Mouse (Mus musculus) cerebellum, adult 11-12 months (tissue): ENCODE measurements around the gene Polk.

Experiments used
- DNase-seq: peaks from one replicate; pipeline ENCODE4 v3.0.0; 2022

Gene Polk

GRCm38 (mm10) chr13:96528776-96529175 is 13.6 kb downstream of the Polk start:
- DNase-seq = no peak

- DNase-seq = no peak
Measured at GRCm38 (mm10) chr13:96527856-96528255, 14.5 kb downstream of the Polk start.

DNA sequence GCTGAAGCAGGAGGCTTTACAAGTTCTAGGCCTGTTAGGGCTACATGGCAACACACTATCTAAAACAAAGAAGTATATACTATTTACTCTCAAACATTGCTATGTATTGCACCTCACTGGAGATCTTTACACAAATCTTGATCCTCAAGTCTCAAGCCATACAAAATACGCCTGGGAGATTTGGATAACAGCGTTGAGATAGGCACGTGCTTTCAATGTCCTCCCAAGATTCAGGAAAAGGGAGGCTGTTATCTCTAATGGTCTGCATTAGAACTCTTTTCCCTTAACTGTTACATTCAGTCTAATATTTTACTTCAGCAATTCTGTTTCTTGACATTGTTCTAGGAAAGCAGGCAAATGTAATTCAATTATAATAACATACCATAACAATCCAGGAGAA is 15.4 kb downstream of the Polk start:
- no peak for DNase-seq

DNA sequence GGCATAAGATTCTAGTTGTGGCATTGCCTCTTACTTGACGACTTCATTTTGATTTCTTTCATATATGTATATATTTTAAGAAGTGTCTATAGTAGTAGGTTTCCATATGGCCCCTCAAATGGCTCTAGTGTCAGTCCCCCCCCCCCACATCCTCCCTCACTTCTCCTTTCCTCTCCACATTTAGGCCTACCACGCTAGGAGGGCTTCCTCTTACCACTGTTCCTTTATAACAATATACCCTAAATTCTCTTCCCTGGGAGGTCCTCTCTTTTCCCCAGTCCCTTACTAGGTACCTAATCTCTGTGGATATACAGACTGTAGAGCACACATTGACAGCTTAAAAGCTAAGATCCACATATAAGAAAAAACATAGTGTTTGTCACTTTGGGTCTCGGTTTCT is 21.1 kb downstream of the Polk start:
- no peak for DNase-seq

DNA sequence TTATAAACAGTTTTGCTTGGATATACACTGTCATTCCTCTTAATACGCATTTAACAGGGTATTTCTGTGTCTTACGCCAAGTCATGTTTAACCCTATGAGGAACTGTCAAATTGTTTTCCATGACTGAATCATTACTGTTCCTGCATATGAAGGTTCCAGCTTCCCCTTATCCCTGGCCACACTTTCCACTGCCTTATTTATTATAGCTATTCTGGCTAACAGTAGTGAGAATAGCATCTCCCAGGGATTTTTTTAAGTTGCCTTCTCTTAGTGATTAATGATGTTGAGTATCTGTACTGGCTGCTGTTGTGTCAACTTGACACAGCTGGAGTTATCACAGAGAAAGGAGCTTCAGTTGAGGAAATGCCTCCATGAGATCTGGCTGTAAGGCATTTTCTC is 25.0 kb downstream of the Polk start:
- DNase-seq = no peak

DNA sequence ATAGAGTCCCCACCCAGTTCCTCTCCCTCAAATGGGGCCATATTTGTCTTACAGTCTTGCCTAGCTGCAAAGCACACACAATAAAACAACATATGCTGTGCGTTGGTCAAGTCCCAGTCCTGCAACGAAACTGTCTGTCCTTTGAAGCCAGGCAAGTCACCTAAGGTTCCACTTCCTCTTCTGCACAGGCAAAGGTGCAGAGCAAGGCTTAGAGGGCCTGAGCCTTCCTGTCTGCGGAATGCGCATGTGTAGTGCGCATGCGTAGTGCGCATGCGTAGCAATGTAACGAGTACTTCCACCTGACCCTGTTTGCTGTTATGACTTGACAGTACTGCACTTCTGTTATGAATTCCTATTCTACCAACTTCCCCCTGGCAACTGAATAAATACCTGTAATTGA is 26.1 kb downstream of the Polk start:
- DNase-seq = no peak

DNA sequence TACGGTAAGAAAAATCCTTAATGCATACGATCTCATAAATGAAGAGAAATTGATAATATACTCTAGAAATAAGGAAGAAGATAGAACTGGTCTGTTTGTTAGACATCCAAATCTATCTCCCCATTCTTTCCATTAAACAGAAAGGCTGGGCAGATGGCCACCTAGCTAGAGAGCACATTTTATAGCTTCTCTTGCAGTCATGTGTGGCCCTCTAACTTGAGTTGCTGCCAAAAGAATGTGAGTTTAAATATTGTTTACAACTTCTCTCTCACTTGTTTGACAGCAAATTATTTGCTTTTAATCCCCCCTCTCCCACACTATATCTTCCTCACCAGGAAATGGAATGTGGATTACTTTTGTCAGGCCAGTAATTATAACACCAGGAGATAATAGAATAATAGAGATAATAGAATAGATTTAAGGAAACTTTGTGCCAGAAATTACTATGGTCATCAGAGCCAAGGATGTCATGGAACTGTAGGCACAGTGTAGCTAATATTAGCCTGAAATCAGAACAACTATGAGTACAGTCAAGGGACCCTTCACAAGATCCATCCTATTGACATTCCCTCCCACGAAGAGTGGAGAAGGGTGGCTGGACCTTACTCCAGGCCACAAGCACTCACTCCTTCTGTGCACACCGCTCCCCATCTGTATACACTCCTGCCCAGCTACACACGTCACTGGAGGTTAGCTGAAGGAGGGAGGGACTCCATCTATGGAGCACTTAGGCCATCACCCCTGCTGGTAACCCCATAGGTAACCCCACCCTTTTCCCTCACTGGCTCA is 28.0 kb downstream of the Polk start:
- DNase-seq = no peak

- DNase-seq = no peak
Measured at GRCm38 (mm10) chr13:96511893-96512292, 30.5 kb downstream of the Polk start.

DNA sequence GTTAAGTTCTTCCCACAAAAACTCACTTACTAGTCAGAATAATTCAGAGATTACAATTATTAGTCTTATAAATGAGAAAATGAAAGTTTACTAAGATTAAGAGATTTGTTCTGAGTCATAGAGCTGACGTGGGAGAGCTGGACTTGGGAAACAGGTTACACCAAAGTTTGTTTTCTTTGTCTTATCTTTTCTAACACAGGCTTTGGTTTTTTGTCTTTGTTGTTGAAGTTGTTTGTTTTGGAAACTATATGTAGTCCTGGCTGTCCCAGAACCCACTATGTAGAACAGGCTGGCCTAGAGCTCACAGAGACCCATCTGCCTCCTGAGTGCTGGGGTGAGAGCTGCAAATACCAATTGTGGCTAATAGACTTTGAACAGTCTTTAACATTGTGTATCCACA is 31.1 kb downstream of the Polk start:
- DNase-seq = no peak

GRCm38 (mm10) chr13:96510635-96511034 is 31.7 kb downstream of the Polk start:
- no peak for DNase-seq

DNA sequence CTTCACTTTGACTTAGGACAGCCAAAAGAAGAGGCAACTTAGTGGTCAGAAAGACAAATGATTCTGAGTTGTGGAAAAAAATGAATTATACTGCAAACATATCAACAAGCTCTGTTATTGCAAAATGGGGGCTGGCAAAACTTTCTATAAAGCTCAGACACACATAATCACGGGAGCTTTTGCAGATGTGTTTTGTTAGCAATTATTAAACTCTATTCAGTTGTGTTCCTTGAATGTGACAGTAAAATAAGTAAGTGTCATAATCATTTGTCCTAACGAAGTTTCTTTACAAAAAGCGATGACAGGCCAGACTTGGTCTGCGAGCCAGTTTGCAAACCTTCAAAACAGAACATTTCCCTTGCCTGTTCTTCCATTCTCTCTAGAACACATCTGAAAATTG is 34.8 kb downstream of the Polk start:
- DNase-seq = no peak

DNA sequence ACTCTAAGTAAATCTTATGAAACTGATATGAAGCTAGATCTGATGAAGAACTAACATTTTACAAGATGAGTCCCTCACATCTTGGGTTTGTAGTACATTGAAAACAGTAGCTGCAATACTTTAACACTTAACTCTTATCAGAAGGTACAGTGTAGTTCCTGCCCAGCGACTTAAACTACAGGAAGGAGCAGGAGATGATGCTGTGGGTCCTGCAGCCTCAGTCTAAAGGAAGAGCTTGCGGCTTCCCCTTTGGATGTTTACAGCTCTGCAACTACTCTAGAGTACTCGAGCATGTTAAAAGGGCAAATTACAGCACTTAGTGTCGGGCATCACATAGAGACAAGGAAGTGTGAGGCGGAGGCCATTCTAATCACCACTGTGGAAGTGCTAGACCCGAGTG is 36.1 kb downstream of the Polk start:
- DNase-seq = no peak

DNA sequence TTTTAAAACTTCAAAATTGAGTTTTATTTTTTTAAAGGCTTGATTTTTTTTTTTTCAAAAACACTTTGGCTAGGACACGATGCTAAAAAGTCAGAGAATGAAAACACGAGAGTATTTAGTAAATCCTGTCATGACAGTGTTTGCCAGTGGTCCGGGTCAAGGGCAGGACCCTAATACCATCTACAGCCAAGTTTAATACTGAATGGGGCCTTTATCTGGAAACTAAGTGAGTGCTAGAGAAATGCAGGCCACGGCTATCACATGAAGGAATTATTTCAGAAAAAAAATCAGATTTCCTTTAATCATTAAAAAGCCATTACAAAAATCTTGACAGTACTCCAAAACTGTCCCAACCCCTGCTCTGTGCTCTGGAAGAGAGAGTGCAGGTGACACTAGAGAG is 36.7 kb downstream of the Polk start:
- no peak for DNase-seq

DNA sequence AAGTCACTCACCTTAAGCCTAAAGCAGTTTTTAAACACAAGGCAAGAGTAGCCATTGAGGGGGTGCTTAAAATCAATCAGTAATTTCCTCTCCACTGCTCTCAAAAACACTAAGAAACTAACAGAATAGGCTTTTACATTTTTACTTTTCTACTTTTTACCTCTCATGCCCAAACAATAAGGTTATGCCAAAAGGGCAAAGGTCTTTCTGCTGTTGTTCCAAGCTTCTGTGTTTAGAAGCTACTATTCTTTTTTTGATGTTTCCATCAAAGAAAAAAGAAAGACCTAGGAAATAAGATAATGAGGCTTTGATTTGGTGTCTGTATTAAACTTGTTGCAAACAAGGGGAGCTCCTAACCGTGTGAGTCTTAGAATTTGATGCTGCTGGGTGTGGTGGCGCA is 42.5 kb downstream of the Polk start:
- no peak for DNase-seq

DNA sequence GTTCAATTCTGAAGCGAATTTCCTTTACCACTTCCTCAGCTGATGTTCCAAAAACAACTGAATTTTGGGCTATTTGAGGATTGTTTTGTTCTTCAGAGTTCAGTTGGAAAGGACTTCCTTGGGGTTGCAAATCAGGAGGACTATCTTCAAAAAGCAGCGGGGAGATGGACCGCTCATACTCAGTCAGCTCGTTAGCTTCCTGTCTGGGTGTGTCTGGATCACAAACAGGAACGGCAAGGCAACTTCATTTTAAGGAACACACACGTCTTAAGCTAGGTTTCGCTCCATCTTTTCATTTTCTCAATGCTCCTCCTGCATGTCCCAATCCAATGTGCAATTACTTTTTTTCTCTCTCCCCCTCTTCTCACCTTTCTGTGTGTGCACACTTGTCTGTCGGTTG is 45.7 kb downstream of the Polk start:
- DNase-seq = no peak

DNA sequence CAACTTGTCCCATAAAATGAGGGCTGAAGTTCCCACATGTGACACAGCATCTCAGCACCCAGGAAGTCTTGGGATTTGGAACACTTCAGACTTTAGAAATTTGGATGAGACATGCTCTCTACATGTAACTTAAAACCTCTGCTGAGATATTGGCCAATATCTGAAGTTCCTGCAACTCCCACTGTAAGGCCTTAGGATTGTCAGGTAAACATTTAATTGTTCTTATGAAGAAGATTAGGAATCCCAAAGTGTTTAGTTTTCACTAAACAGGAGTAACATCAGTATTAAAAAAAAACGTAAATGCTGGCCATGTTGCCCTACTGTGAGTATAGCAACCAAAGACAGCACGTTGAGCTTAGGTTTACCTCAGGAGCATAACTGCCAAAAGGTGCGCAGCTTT is 51.9 kb downstream of the Polk start, which contains the start of gene Gm17622:
TSS of gene Gm17622 (plus strand) at position 301 of the 400 bp plus-strand sequence.
- DNase-seq = no peak

- DNase-seq = no peak
Measured at GRCm38 (mm10) chr13:96487968-96488367, 54.4 kb downstream of the Polk start.

- no peak for DNase-seq
Measured at GRCm38 (mm10) chr13:96487230-96487629, 55.1 kb downstream of the Polk start.

- DNase-seq = no peak
Measured at GRCm38 (mm10) chr13:96478991-96479390, 63.4 kb downstream of the Polk start.

DNA sequence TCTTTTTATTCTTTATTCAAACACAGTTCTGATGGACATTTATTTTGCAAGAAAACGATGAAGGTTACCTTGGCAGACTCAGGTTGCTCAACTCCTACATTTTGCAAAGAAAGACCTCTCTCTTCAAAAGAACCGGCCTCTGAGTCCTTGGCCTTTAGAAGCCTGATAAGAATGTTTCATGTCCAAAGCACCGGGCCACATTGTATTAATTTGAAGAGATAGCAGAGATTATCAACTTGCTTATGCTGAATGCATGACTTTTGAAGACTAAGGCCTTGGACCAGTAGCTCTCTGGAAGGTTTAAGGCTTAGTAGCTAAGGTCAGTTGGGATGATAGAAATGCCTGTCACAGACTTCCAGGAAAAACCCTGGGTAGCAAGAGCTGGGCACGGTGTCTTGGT is 65.2 kb downstream of the Polk start:
- DNase-seq = no peak

DNA sequence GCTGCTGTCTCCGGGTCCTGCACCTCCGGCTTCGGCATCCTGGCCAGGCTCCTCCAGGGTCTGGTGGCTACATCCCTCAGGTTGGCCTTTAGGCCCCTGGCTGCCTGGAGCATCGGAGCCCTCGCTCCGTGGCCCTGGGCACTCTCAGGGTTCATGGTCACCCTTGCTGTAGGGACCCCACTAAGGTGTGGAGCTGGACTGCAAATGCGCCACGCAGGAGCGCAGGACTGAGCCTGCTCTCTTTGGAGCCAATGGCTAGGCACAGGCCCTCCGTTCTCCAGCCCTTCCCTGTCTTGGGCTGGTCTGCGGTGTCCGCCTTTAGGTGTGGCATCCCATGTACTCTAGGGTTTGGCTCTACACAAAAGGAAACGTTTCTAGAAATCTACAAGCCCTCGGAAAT is 71.4 kb downstream of the Polk start, which contains the start of gene Ankdd1b:
TSS of gene Ankdd1b (minus strand) at position 242 of the 400 bp plus-strand sequence.
- no peak for DNase-seq

GRCm38 (mm10) chr13:96470556-96470955 is 71.8 kb downstream of the Polk start:
- no peak for DNase-seq

GRCm38 (mm10) chr13:96468678-96469077 is 73.7 kb downstream of the Polk start:
- no peak for DNase-seq

GRCm38 (mm10) chr13:96465315-96465714 is 77.1 kb downstream of the Polk start:
- DNase-seq = no peak

- DNase-seq = no peak
Measured at GRCm38 (mm10) chr13:96462644-96463043, 79.7 kb downstream of the Polk start.
